Mouse (Mus musculus) megakaryocyte, embryonic 14.5 days (primary cell): ENCODE measurements around the gene Fcf1.

Source experiments
- FLI1 ChIP-seq: IDR thresholded peaks from 2 replicates; pipeline ENCODE4 v1.6.1; 2012; ENCODE audit warnings: low read length, inconsistent platforms, mixed read lengths
- GATA1 ChIP-seq: IDR thresholded peaks from 3 replicates; pipeline ENCODE4 v1.6.1; 2012; ENCODE audit warnings: mixed read lengths, low read length, inconsistent platforms, borderline replicate concordance

- TF ChIP-seq GATA1 (no peak), FLI1 (no peak)
Observed at GRCm38 (mm10) chr12:84950763-84951162, 19.9 kb upstream of the Fcf1 start.
